Mouse (Mus musculus): ENCODE measurements around the gene Gcsh. TPM values are rescaled to one million over a fixed set of nuclear protein-coding genes. Genes with fewer than 3 reads are reported as not detected.

Gene Gcsh
- polyA plus RNA-seq, 1 experiment from 2014 or later, result 75.4 TPM

GRCm38 (mm10) chr8:116980117-116980516 lies 13.2 kb downstream of the Gcsh start:
- Histone ChIP-seq H3K4me2 (ENCODE audit: low read length) (no peak overlapping the region), H3K27me3 (replicated peaks; ENCODE audit: control insufficient read depth, insufficient read depth, low read length) (no peaks in the 10 kb centered on the region), H3K27ac (ENCODE audit: low read length) (no peak overlapping the region), H3K9ac (replicated peaks; ENCODE audit: low read depth, low read length) (no peak overlapping the region), H3K36me3 (ENCODE audit: control insufficient read depth, insufficient read depth) (no peaks in the 10 kb centered on the region), H3K4me1 (replicated peaks; ENCODE audit: control insufficient read depth, insufficient read depth, low read length) (peaks cover 6% of the 10 kb centered on the region), H3K9me3 (ENCODE audit: control insufficient read depth, low read length) (no peaks in the 10 kb centered on the region), H3K4me3 (replicated peaks; ENCODE audit: low read length) (no peak overlapping the region)
- WGBS, result 14% methylated on average over 4 of the region's 4 CpGs
- ATAC-seq, result no peak

- no peaks in the 10 kb centered on the region for H3K9me3 ChIP-seq (ENCODE audit: control insufficient read depth, low read length)
- peak; percentile 99 for ATAC-seq
Measured at GRCm38 (mm10) chr8:116978631-116979256, 14.6 kb downstream of the Gcsh start, which contains the start of gene 1700030J22Rik. Gene 1700030J22Rik, minus strand, starts transcription at chr8:116978959.

DNA sequence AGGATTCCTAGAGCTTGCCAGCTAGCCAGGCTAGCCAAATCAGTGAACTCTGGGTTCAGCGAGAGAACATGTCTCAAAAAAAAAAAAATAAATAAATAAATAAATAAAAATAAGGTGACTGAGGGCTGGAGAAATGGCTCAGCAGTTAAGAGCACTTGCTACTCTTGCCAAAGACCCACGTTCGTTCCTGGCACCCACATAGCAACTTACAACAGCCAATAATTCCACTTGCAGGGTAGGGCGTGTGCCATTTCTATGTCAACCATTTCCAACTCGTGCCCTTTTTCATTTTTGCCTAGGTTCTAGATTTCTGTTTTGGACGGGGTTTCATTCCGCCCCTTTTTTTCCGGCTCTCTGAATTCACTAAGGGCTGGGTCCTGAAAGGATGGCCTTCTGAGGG lies 15.3 kb downstream of the Gcsh start:
- 26% methylated on average over 8 of the region's 8 CpGs for WGBS
- ATAC-seq, result no peak
- Histone ChIP-seq H3K36me3 (ENCODE audit: control insufficient read depth, insufficient read depth) (no peaks in the 10 kb centered on the region), H3K4me2 (ENCODE audit: low read length) (peak overlapping the region; percentile 82), H3K9me3 (ENCODE audit: control insufficient read depth, low read length) (no peaks in the 10 kb centered on the region), H3K27me3 (replicated peaks; ENCODE audit: control insufficient read depth, insufficient read depth, low read length) (no peaks in the 10 kb centered on the region), H3K27ac (ENCODE audit: low read length) (no peak overlapping the region), H3K9ac (replicated peaks; ENCODE audit: low read depth, low read length) (peak overlapping the region; percentile 57), H3K4me3 (replicated peaks; ENCODE audit: low read length) (peak overlapping the region; percentile 81), H3K4me1 (replicated peaks; ENCODE audit: control insufficient read depth, insufficient read depth, low read length) (peaks cover 6% of the 10 kb centered on the region)

More at GRCm38 (mm10) chr8:116978631-116979256, 14.6 kb downstream of the Gcsh start, which contains the start of gene 1700030J22Rik:
- Histone ChIP-seq H3K4me3 (replicated peaks; ENCODE audit: low read length) (peak within 1 kb of the TSS; percentile 81), H3K4me2 (ENCODE audit: low read length) (peak within 1 kb of the TSS; percentile 82), H3K27ac (ENCODE audit: low read length) (peak within 1 kb of the TSS; percentile 34; the same call in 1 of the 2 replicates), H3K36me3 (ENCODE audit: control insufficient read depth, insufficient read depth) (no peaks in the 10 kb centered on the region), H3K9ac (replicated peaks; ENCODE audit: low read depth, low read length) (peak within 1 kb of the TSS; percentile 57), H3K4me1 (replicated peaks; ENCODE audit: control insufficient read depth, insufficient read depth, low read length) (peaks cover 6% of the 10 kb centered on the region), H3K27me3 (replicated peaks; ENCODE audit: control insufficient read depth, insufficient read depth, low read length) (no peaks in the 10 kb centered on the region)
- WGBS, result under 1% methylated on average over 46 of the region's 46 CpGs

DNA sequence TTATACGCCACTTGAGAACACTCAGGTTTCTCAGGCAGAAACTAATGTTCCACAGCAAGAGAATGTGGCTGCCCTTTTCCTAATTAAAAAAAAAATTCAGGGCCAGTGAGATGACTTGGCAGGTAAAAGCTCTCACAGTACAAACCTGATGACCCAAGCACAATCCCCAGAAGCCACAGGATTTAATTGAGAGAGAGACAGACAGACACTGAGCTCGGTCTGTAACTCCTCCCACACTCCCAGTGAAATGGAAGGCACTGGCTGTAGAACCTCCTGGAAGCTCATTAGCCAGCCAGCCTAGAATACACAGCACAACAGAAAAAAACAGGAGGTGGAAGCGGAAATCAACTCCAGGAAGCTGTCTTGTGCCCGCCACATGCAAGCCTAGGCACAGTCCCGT lies 17.7 kb downstream of the Gcsh start:
- no peak for ATAC-seq
- Histone ChIP-seq H3K4me3 (replicated peaks; ENCODE audit: low read length) (no peak overlapping the region), H3K27me3 (replicated peaks; ENCODE audit: control insufficient read depth, insufficient read depth, low read length) (no peaks in the 10 kb centered on the region), H3K4me2 (ENCODE audit: low read length) (no peak overlapping the region), H3K4me1 (replicated peaks; ENCODE audit: control insufficient read depth, insufficient read depth, low read length) (peaks cover 6% of the 10 kb centered on the region), H3K27ac (ENCODE audit: low read length) (no peak overlapping the region), H3K36me3 (ENCODE audit: control insufficient read depth, insufficient read depth) (no peaks in the 10 kb centered on the region), H3K9me3 (ENCODE audit: control insufficient read depth, low read length) (no peaks in the 10 kb centered on the region), H3K9ac (replicated peaks; ENCODE audit: low read depth, low read length) (no peak overlapping the region)
- WGBS, result 56% methylated on average over 5 of the region's 5 CpGs

- Histone ChIP-seq H3K27ac (ENCODE audit: low read length) (no peak overlapping the region), H3K4me3 (replicated peaks; ENCODE audit: low read length) (no peak overlapping the region), H3K9ac (replicated peaks; ENCODE audit: low read depth, low read length) (no peak overlapping the region), H3K4me2 (ENCODE audit: low read length) (no peak overlapping the region), H3K27me3 (replicated peaks; ENCODE audit: control insufficient read depth, insufficient read depth, low read length) (no peaks in the 10 kb centered on the region), H3K4me1 (replicated peaks; ENCODE audit: control insufficient read depth, insufficient read depth, low read length) (peaks cover 6% of the 10 kb centered on the region), H3K9me3 (ENCODE audit: control insufficient read depth, low read length) (no peaks in the 10 kb centered on the region), H3K36me3 (ENCODE audit: control insufficient read depth, insufficient read depth) (no peaks in the 10 kb centered on the region)
- ATAC-seq, result no peak
- WGBS, result 32% methylated on average over 5 of the region's 5 CpGs
Measured at GRCm38 (mm10) chr8:116975066-116975465, 18.3 kb downstream of the Gcsh start.

DNA sequence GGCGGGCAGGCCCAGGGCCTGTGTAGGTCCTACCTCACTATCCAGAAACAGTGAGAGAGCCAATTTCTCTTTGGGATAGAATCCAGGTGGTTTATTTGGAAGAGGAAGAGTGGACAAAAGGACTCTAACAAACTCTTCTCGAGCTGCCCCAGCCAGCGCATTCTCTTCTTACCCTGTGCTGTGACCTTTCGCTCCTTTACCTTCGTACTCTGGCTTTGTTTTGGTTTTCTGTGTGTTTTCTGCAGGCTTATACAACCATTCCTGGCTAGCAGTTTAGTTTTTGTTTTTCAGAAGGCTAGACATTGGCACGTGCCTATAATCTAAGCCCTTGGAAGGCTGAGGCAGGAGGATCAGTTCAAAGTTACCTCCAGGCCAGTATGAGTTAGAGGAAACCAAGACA lies 23.8 kb downstream of the Gcsh start:
- H3K4me2 ChIP-seq (ENCODE audit: low read length), result no peak overlapping the region
- 83% methylated on average over 6 of the region's 6 CpGs for WGBS

GRCm38 (mm10) chr8:116954415-116954814 lies 38.9 kb downstream of the Gcsh start:
- no peak for ATAC-seq
- WGBS, result 93% methylated on average over 9 of the region's 9 CpGs
- no peak overlapping the region for H3K9ac ChIP-seq (replicated peaks; ENCODE audit: low read depth, low read length)
- no peak overlapping the region for H3K4me3 ChIP-seq (replicated peaks; ENCODE audit: low read length)
- peaks cover 6% of the 10 kb centered on the region; the same call in 1 of the 2 replicates for H3K36me3 ChIP-seq (ENCODE audit: control insufficient read depth, insufficient read depth)
- H3K9me3 ChIP-seq (ENCODE audit: control insufficient read depth, low read length), result no peaks in the 10 kb centered on the region
- H3K4me2 ChIP-seq (ENCODE audit: low read length), result no peak overlapping the region
- no peak overlapping the region for H3K27ac ChIP-seq (ENCODE audit: low read length)
- H3K4me1 ChIP-seq (replicated peaks; ENCODE audit: control insufficient read depth, insufficient read depth, low read length), result no peaks in the 10 kb centered on the region
- H3K27me3 ChIP-seq (replicated peaks; ENCODE audit: control insufficient read depth, insufficient read depth, low read length), result no peaks in the 10 kb centered on the region

More for the DNA sequence above, 23.8 kb downstream of the Gcsh start:
- Histone ChIP-seq H3K9me3 (ENCODE audit: control insufficient read depth, low read length) (no peaks in the 10 kb centered on the region), H3K4me3 (replicated peaks; ENCODE audit: low read length) (no peak overlapping the region), H3K27ac (ENCODE audit: low read length) (no peak overlapping the region), H3K9ac (replicated peaks; ENCODE audit: low read depth, low read length) (no peak overlapping the region), H3K4me1 (replicated peaks; ENCODE audit: control insufficient read depth, insufficient read depth, low read length) (no peaks in the 10 kb centered on the region), H3K36me3 (ENCODE audit: control insufficient read depth, insufficient read depth) (no peaks in the 10 kb centered on the region), H3K27me3 (replicated peaks; ENCODE audit: control insufficient read depth, insufficient read depth, low read length) (no peaks in the 10 kb centered on the region)
- ATAC-seq, result no peak

DNA sequence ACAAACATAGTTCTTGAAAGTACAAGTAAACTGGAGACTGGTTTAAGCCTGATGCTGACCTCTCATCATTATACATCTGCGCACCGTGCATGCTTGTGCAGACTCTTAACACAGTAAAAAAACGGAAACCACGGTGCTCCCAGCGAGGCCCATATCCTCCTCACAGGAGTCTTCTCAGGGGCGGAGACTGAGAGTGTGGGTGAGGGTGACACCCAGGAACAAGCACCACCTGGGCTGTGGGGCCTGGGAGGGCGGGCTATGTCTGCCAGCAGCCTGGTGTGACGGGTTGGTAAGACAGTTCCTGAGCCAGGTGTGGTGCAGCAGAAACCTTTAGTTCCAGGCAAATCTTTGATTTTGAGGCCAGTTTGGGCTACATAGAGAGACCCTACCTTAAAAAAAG lies 40.9 kb downstream of the Gcsh start:
- Histone ChIP-seq H3K9me3 (ENCODE audit: control insufficient read depth, low read length) (no peaks in the 10 kb centered on the region), H3K4me2 (ENCODE audit: low read length) (no peak overlapping the region), H3K36me3 (ENCODE audit: control insufficient read depth, insufficient read depth) (no peaks in the 10 kb centered on the region; the same call in 1 of the 2 replicates), H3K27ac (ENCODE audit: low read length) (no peak overlapping the region), H3K9ac (replicated peaks; ENCODE audit: low read depth, low read length) (no peak overlapping the region), H3K4me1 (replicated peaks; ENCODE audit: control insufficient read depth, insufficient read depth, low read length) (no peaks in the 10 kb centered on the region), H3K27me3 (replicated peaks; ENCODE audit: control insufficient read depth, insufficient read depth, low read length) (no peaks in the 10 kb centered on the region), H3K4me3 (replicated peaks; ENCODE audit: low read length) (no peak overlapping the region)
- no peak for ATAC-seq
- WGBS, result 91% methylated on average over 8 of the region's 8 CpGs

GRCm38 (mm10) chr8:116951778-116952177 lies 41.6 kb downstream of the Gcsh start:
- 96% methylated on average over 2 of the region's 2 CpGs for WGBS
- ATAC-seq, result no peak
- Histone ChIP-seq H3K27me3 (replicated peaks; ENCODE audit: control insufficient read depth, insufficient read depth, low read length) (no peaks in the 10 kb centered on the region), H3K4me2 (ENCODE audit: low read length) (no peak overlapping the region), H3K4me3 (replicated peaks; ENCODE audit: low read length) (no peak overlapping the region), H3K9ac (replicated peaks; ENCODE audit: low read depth, low read length) (no peak overlapping the region), H3K4me1 (replicated peaks; ENCODE audit: control insufficient read depth, insufficient read depth, low read length) (no peaks in the 10 kb centered on the region), H3K36me3 (ENCODE audit: control insufficient read depth, insufficient read depth) (no peaks in the 10 kb centered on the region; the same call in 1 of the 2 replicates), H3K9me3 (ENCODE audit: control insufficient read depth, low read length) (no peaks in the 10 kb centered on the region), H3K27ac (ENCODE audit: low read length) (no peak overlapping the region)

All from forebrain, embryonic 16.5 days (tissue).